Mouse (Mus musculus): ENCODE measurements around the gene Hist1h2bn. TPM values are rescaled to one million over a fixed set of nuclear protein-coding genes. Genes with fewer than 3 reads are reported as not detected.
"Not testable (repeated sequence)": the region's sequence is repeated elsewhere in the genome, so short reads cannot be mapped to it uniquely, and the experiment has no call there.

The Hist1h2bn gene
- 0.55 and 2.6 TPM in 2 replicates for polyA plus RNA-seq (2016; fragmentation: Nextera tagmentation; extraction: Ambion mirVana)

DNA sequence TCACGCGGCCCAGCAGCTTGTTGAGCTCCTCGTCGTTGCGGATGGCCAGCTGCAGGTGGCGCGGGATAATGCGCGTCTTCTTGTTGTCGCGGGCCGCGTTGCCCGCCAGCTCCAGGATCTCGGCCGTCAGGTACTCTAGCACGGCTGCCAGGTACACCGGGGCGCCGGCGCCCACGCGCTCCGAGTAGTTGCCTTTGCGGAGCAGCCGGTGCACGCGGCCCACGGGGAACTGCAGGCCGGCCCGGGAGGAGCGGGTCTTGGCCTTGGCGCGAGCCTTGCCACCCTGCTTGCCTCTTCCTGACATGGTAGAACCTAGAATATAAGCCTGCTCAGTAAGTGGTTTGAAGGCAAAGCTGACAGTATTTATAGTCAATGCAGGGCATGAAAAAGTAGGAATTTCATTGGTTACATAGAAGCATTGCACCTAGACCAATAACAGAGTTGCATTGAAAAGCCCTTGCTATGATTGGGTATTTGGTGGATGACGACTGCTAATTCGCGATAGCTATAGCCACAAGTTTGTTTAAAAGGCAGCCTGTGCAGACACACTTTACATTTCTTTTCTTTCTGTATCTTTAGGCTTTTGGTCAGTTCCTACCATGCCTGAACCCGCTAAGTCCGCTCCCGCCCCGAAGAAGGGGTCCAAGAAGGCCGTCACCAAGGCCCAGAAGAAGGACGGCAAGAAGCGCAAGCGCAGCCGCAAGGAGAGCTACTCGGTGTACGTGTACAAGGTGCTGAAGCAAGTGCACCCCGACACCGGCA is at the start of gene Hist1h2bn, which contains the start of gene Hist1h2ak:
TSS of gene Hist1h2bn (plus strand) at position 600 of the 762 bp plus-strand sequence.
TSS of gene Hist1h2ak (minus strand) at position 304 of the 762 bp plus-strand sequence.
- WGBS, result 0% methylated on average over 39 of the region's 50 CpGs
- not testable (repeated sequence) for H3K9me3 ChIP-seq (replicated peaks); H3K36me3 ChIP-seq; H3K27me3 ChIP-seq (ENCODE audit: low read depth, poor library complexity, severe bottlenecking)
- DNase-seq (ENCODE audit: low spot score), result peak; percentile 80
- Histone ChIP-seq H3K27ac (replicated peaks) (peak within 1 kb of the TSS; percentile 91), H3K4me1 (peaks cover 49% of the 10 kb centered on the region), H3K4me3 (peak within 1 kb of the TSS; percentile 59)

DNA sequence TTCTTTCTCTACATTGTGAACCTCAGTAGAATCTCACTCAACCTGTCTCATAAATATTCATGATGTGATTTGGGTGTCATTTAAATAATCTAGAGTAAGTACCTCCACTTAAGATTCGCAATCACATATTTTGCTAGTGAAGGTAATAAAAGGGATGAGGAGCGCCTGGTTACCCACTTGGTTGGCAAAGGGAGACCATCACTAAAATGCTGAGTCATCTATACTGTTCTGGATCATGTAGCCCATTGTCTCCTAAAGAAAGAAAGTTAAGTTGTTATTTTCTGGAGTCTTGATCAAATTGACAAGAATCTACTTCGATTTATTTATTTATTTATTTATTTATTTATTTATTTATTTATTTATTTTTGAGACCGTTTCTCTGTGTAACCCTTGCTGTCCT is 47.3 kb upstream of the Hist1h2bn start:
- Histone ChIP-seq H3K9me3 (replicated peaks) (no peaks in the 10 kb centered on the region), H3K4me3 (no peak overlapping the region), H3K27me3 (ENCODE audit: low read depth, poor library complexity, severe bottlenecking) (no peaks in the 10 kb centered on the region), H3K27ac (replicated peaks) (no peak overlapping the region), H3K4me1 (0 out of 2 replicates have a peak, but pooled peaks cover 2% of the 10 kb centered on the region), H3K36me3 (no peaks in the 10 kb centered on the region)
- 76% methylated on average over 4 of the region's 4 CpGs for WGBS
- no peak for DNase-seq (ENCODE audit: low spot score)

DNA sequence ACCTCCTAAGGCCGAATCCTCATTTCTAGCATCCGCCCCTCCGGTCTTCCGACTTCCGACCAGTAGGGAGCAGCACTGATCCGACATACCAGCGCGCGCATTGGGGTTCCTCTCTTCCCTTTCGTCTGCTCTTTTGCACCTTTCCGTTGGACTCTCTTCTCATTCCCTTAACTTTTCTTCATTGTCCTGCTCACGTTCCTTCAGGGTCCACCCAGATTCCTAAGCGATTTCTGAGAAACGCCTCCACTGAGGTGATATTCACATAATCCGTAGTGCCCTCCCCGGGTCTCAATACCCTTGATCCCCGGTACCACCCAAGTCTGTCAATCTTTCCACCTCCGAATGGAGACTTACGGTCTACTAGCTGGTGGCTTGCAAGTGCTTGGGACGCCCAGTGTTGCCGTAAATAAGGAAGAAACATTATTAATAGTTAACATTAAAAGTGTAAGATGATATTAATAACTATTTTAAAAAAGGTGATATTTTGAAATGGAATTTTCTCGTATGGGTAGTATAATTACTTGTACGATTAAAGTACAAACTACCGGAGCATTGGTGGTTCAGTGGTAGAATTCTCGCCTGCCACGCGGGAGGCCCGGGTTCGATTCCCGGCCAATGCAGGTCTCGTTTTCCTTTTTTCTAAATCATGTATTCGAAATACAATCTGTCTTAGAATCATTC is 43.8 kb upstream of the Hist1h2bn start:
- Histone ChIP-seq H3K4me1 (peaks cover 8% of the 10 kb centered on the region), H3K27ac (replicated peaks) (peak overlapping the region; percentile 87), H3K9me3 (replicated peaks) (no peaks in the 10 kb centered on the region), H3K36me3 (no peaks in the 10 kb centered on the region), H3K27me3 (ENCODE audit: low read depth, poor library complexity, severe bottlenecking) (no peaks in the 10 kb centered on the region), H3K4me3 (peak overlapping the region; percentile 68)
- under 1% methylated on average over 32 of the region's 32 CpGs for WGBS
- peak; percentile 87 for DNase-seq (ENCODE audit: low spot score)

DNA sequence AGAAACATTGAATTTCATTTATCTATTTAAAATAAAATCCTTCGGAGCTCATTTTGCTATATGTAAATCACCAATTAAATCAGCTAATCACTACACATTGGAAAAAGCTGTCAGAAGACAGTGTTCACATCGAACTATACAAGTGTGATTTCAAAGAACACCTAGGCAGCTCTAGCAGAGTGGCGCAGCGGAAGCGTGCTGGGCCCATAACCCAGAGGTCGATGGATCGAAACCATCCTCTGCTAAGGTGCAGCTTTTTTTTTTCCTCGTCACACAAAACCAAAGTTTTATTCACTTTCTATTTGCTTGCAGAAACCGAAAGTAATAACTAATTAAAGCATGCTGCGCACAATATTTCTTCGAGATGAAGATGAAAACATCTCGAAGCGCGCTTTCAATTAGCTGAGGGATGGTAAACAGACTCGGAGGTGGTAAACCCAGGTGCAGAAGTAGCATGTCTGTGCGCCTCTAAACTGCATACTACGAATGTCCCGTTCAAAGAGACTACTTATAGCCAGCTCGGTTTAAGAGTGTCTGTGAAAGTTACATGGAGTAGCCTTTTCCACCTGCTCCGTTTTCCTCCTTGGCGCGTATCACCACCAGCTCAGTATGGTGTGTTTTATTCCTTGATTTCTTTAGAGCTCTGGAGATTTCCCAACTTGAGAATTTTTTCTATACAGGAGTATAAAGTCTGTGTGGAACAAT is 43.0 kb upstream of the Hist1h2bn start:
- 2% methylated on average over 22 of the region's 22 CpGs for WGBS

DNA sequence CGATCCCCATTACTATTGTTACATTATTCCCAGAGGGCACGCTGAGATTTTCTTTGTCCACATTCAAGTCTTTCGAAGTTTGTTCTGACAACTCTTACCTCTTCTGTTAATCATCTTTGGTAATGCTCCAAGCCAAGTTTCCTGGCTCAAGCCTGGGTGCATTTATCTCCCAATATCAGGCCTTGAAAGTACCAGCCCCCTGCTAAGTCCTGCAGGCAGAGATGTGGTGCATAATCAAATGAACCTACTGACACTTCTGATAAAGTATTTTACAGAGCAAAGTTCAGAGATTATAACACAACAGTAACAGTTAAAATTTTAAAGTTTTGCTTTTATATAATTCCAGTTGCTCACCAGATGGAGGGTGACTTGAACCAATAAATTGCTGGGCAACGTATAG is 42.2 kb upstream of the Hist1h2bn start:
- no peaks in the 10 kb centered on the region for H3K36me3 ChIP-seq
- peaks cover 12% of the 10 kb centered on the region for H3K4me1 ChIP-seq
- WGBS, result 31% methylated on average over 4 of the region's 4 CpGs
- H3K27me3 ChIP-seq (ENCODE audit: low read depth, poor library complexity, severe bottlenecking), result no peaks in the 10 kb centered on the region
- no peaks in the 10 kb centered on the region for H3K9me3 ChIP-seq (replicated peaks)
- peak overlapping the region; percentile 68 for H3K4me3 ChIP-seq
- DNase-seq (ENCODE audit: low spot score), result no peak
- H3K27ac ChIP-seq (replicated peaks), result no peak overlapping the region

More for the DNA sequence above, 43.0 kb upstream of the Hist1h2bn start:
- Histone ChIP-seq H3K4me3 (peak overlapping the region; percentile 68), H3K27me3 (ENCODE audit: low read depth, poor library complexity, severe bottlenecking) (no peaks in the 10 kb centered on the region), H3K36me3 (no peaks in the 10 kb centered on the region), H3K4me1 (peaks cover 12% of the 10 kb centered on the region), H3K27ac (replicated peaks) (peak overlapping the region; percentile 79), H3K9me3 (replicated peaks) (no peaks in the 10 kb centered on the region)
- peak; percentile 71 for DNase-seq (ENCODE audit: low spot score)

DNA sequence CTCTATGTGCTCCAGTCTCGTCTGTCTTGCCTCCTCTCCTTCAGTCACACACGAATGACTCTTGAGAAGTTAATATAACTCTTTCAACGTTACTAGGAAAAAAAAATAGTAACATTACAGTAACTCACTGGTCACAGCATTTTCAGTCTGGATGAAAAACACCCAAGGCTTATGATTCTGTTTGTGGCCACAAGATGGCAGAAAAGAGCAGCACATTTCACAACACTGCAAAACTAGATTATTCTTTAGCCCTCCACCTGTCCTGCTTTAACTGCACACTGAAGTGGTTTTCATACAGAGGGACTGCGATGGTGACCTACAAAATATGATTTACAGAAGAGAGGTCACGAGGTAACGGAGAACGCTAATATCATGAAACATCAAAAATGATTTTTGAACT is 39.2 kb upstream of the Hist1h2bn start:
- H3K36me3 ChIP-seq, result no peaks in the 10 kb centered on the region
- 2% methylated on average over 7 of the region's 7 CpGs for WGBS
- H3K9me3 ChIP-seq (replicated peaks), result no peaks in the 10 kb centered on the region
- no peaks in the 10 kb centered on the region for H3K27me3 ChIP-seq (ENCODE audit: low read depth, poor library complexity, severe bottlenecking)
- peak overlapping the region; percentile 57 for H3K4me3 ChIP-seq
- peak; percentile 41 for DNase-seq (ENCODE audit: low spot score)
- H3K4me1 ChIP-seq, result peaks cover 28% of the 10 kb centered on the region
- H3K27ac ChIP-seq (replicated peaks), result peak overlapping the region; percentile 92

DNA sequence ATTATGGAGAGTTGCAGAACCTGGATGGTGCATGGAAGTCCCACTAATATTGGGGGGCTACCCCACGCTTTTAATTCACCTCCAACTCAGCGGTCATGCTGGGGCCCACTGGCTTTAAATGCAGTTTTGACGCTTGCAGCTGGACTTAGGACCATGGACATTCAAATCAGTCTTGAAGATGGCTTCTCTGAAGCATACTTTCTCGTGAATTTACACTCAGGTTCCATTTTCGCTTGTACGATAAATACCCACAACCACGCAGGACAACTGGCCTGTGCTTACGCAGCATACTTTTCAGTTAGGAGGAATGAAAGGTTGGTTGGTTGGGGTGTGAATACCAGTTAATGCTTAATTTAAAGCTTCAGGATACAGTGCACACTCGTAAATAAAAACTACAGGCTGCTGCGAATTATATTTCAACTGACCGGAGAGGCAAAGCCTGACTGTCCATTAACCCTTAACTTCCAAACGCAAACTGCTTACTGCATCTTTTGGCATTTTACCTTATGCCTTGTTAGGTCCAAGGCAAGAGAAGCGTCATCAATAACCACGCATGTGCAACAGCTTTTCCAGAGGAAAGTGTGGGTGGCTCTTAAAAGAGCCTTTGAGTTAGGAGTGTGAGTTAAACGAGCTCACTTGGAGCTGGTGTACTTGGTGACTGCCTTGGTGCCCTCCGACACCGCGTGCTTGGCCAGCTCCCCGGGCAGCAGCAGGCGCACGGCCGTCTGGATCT is 38.6 kb upstream of the Hist1h2bn start:
- Histone ChIP-seq H3K9me3 (replicated peaks) (no peaks in the 10 kb centered on the region), H3K4me1 (peaks cover 34% of the 10 kb centered on the region), H3K4me3 (peak overlapping the region; percentile 57), H3K36me3 (no peaks in the 10 kb centered on the region), H3K27me3 (ENCODE audit: low read depth, poor library complexity, severe bottlenecking) (no peaks in the 10 kb centered on the region), H3K27ac (replicated peaks) (peak overlapping the region; percentile 92)
- DNase-seq (ENCODE audit: low spot score), result peak; percentile 48
- 1% methylated on average over 22 of the region's 22 CpGs for WGBS

DNA sequence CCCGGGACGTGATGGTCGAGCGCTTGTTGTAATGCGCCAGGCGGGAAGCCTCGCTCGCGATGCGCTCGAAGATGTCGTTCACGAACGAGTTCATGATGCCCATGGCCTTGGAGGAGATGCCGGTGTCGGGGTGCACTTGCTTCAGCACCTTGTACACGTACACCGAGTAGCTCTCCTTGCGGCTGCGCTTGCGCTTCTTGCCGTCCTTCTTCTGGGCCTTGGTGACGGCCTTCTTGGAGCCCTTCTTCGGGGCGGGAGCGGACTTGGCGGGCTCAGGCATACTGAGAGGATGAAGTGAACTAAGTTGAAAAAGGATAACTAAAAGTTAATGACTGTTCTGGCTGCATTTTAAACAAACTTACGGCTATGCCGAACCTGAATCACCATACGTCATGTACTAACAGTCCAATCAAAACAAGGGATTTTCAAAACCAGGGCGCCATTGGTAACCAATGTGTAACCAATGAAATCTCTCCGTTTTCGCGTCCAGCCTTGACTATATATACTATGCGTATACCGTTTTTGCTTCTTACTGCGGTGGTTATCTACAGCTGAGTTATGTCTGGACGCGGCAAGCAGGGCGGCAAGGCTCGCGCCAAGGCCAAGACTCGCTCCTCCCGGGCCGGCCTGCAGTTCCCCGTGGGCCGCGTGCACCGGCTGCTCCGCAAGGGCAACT is 37.9 kb upstream of the Hist1h2bn start, which contains the start of the genes Hist1h2bl and Hist1h2ai:
TSS of gene Hist1h2bl (minus strand) at position 280 of the 676 bp plus-strand sequence.
TSS of gene Hist1h2ai (plus strand) at position 559 of the 676 bp plus-strand sequence.
- Histone ChIP-seq H3K4me3 (peak within 1 kb of the TSS; percentile 57), H3K27ac (replicated peaks) (peak within 1 kb of the TSS; percentile 94), H3K4me1 (peaks cover 41% of the 10 kb centered on the region)
- under 1% methylated on average over 37 of the region's 50 CpGs for WGBS
- not testable (repeated sequence) for H3K36me3 ChIP-seq; H3K27me3 ChIP-seq (ENCODE audit: low read depth, poor library complexity, severe bottlenecking); H3K9me3 ChIP-seq (replicated peaks)
- DNase-seq (ENCODE audit: low spot score), result peak; percentile 82

DNA sequence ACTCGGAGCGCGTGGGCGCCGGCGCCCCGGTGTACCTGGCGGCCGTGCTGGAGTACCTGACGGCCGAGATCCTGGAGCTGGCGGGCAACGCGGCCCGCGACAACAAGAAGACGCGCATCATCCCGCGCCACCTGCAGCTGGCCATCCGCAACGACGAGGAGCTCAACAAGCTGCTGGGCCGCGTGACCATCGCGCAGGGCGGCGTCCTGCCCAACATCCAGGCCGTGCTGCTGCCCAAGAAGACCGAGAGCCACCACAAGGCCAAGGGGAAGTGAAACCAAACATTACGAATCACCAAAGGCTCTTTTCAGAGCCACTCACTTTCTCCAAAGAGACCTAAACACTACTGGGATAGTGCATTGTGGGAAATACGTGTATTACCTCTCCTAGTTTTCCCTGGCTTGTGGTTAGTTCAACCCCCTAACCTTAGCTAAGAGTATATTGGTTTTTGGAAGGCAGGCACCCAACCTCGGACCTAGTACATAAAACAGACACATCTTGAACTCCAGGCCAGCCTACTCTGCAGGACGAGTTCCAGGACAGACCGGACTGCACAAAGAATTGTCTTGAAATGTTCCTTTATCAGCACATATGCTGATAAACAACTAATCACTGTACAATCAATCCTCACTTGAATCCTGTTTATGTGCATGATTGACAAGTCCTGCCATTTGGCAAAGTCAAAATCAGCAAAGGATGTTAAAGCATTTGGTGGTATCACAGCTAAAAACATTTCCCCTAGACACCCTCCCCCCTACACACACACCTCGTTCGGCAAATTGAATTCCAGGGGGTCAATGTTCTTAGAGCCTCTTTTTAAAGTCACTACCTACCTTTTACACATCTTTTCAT is 37.2 kb upstream of the Hist1h2bn start:
- Histone ChIP-seq H3K4me3 (peak overlapping the region; percentile 57), H3K27ac (replicated peaks) (peak overlapping the region; percentile 94), H3K4me1 (peaks cover 39% of the 10 kb centered on the region)
- not testable (repeated sequence) for H3K9me3 ChIP-seq (replicated peaks); H3K27me3 ChIP-seq (ENCODE audit: low read depth, poor library complexity, severe bottlenecking); H3K36me3 ChIP-seq
- under 1% methylated on average over 15 of the region's 38 CpGs for WGBS
- DNase-seq (ENCODE audit: low spot score), result peak; percentile 58

DNA sequence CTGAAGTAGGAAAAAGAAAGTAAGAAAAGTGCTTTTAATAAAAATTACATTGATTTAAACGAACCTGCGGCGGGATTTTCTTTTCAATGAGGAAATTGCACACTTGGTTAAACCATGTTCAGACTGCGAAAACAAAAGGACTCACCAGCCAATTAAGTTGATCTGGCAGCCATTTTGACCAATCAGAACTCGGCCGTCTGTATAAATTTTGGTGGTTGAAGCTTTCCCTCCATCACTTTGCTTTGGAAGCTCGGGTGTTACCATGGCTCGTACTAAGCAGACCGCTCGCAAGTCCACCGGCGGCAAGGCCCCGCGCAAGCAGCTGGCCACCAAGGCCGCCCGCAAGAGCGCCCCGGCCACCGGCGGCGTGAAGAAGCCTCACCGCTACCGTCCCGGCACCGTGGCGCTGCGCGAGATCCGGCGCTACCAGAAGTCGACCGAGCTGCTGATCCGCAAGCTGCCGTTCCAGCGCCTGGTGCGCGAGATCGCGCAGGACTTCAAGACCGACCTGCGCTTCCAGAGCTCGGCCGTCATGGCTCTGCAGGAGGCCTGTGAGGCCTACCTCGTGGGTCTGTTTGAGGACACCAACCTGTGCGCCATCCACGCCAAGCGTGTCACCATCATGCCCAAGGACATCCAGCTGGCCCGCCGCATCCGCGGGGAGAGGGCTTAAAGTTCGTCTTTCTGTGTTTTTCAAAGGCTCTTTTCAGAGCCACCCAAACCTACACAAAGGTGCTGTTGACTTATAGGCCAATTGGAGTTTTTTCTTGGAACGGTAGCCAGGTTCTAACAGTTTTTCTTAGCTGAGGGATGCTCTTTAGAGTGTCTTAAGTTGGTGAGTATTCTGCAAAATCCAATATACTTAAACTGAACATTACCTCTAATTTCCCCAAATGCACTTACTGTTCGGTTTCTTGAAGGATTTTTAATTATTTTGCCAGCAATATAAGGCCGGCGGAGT is 36.2 kb upstream of the Hist1h2bn start, which contains the start of gene Hist1h3h:
TSS of gene Hist1h3h (plus strand) at position 263 of the 961 bp plus-strand sequence.
- 1% methylated on average over 29 of the region's 56 CpGs for WGBS
- Histone ChIP-seq H3K4me1 (peaks cover 42% of the 10 kb centered on the region), H3K27ac (replicated peaks) (peak within 1 kb of the TSS; percentile 94), H3K4me3 (peak within 1 kb of the TSS; percentile 57)
- H3K36me3 ChIP-seq; H3K27me3 ChIP-seq (ENCODE audit: low read depth, poor library complexity, severe bottlenecking); H3K9me3 ChIP-seq (replicated peaks): not testable (repeated sequence)
- DNase-seq (ENCODE audit: low spot score), result peak; percentile 87

Measured in midbrain, embryonic 10.5 days (tissue).